Mouse (Mus musculus): ENCODE results near the gene Rpl37a.
A peak's percentile ranks its signal among the peaks of the same experiment; 100 is the strongest.

Gene Rpl37a

DNA sequence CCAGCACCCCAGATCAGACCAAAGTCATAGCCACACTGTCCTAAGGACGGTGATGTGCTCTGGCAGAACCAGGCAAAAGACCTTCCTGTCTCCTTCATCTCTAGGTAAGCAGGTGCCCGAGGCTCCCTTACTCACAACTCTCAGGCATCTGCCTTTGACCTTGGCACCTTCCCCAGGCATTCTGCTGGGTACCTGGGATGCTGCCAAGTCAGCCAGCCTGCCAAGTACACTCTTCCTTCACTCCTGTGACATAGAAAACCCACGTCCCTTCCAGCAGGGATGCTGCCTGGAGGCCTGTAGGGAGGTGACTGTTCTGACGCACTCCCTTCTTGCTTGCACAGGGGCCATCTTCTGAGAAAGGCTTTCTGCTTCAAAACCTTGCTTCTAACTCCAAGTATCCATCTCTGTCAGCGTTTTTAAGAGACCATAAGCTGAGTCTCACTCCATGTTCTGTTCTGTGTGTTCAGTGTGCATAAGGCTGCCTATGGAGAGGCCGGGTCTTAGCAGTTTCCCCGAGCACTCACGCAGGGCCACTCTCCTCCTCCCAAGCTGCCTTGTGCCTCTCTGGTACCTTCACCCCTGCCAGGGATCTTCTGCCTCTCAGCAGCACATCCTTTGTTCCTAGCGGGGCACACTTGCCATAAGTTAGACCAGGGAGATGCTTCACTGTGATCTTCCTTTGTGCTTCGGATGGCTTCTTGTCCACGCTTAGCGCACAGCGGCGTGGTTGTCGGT lies 28.0 kb downstream of the Rpl37a start:
- DNase-seq, result peak in 1 of 2 experiments; percentile 39

DNA sequence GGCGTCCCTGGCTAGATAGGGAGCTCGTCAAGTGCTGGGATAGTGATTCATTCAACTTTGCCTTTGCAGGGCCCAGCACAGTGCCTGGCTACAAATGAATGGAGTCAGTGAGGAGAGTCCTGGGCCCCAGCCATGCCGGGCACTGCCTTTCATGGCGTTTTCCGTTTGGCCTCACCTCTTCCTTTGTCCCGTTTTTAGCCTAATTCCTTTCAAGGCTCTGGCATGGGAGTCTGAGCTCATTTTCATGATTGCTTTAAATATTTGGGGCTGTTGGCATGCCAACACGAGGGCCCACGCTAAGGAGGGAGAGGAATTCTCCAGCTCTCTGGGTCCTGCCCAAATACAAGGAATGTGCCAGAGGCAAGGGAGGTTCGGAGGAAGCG lies 28.6 kb downstream of the Rpl37a start:
- DNase-seq, result no peak

DNA sequence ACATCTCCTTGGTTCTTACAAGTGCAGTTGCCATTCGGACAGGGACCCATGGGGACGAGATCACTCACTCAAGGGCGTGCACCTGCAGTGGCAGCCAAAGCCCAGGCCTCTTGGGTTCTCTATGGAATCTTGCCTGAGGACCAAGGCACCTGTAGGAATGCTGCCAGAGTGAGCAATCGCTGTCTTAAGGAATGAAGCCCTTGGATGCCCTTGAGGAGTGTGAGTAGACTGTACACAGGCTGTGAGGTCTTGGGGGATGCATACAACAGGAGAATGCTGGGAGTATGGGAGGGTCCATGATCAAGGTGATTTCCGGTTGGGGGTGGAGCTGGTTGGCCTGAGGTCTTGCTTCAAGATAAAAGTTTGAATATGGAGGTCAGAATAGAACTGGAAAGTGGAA lies 30.3 kb downstream of the Rpl37a start:
- DNase-seq, result no peak

DNA sequence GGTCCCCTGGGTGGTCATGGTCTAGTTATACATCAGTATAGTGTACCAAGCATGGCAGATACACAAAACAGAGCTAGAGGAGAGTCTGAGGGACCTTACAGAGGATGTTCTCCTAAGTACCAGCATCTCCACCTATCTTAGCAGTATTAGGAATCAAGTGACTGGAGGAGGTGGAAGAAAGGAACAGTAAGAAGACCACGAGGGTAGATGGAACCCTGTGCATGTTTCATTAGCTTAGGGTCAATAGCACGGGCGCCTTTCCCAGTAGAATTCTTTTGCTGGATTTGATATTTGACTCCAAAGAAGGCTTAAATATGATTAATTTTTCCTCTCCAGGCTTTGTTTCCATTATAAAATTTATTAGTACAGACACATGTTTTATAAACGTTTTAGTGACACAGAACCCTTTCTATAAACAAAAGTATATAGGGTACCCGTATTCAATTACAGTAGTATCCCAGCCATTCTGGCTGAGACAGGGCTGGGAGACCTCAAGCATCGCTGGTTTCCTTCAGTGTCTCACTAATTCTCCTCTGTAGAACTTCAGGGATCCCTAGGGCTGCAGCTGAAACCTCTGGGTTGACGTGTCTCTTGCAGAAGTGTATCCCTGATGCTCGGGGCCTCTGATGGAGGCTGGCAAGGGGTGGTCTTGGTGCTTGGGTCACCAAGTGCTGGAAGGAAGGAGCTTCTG lies 33.9 kb downstream of the Rpl37a start:
- DNase-seq, result peak in 1 of 2 experiments; percentile 38

DNA sequence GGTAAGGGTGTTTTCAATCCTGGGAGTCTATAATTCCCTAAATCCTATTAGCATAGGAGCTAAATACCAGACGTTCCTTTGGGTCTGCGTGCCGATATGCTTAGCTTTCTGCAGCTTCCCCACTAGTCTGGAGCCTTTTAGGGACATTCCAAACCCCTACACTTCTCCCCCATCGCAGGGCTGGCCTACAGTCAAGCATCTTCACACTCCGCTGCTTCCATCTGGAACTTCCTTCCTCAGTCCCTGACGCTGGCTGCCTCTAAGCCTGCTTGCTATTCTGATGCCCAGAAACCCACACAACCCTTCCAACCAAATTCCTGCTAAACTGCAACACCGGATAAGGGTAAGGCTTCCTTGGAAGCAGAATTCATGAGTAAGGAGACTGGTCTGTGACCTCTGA lies 35.3 kb downstream of the Rpl37a start:
- DNase-seq, result peak; percentile 62 to 66

DNA sequence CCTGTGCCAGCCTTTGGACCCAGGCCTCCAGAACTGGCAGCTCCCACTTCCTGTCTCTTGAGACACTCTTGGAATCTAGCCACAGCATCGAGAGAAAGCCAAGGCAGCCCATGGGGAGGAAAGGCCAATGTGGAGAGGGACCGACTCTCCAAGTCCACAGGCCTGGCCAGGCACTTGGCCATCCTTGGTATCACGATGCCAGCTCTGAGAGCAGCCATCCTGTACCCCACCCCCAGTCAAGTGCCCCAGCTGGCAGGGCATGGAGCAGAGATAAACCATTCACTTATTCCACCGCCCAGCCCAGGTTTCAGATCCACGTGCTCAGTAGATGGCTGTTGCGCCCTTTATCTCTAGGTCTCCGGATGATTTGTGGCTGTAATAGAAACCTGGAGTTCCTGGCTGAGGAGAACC lies 40.3 kb downstream of the Rpl37a start:
- DNase-seq, result no peak

DNA sequence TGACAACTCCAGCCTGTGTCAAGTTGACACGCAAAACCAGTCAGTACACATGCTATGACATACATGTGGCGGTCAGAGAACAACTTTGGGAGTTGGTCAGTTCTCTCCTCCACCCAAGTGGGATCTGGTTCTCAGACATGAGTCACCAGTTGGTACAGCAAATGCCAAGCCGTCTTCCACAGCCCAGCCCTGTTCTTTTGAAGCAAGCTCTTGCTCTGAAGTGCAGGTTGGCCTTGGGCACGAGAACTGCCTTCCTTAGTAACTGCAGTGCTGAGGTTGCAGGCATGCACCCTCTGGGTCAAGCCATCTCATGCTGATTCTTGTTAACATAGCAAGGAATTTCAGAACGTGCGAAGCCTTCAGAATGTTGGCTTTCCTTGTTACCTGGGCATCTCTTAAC lies 42.1 kb downstream of the Rpl37a start:
- no peak for DNase-seq

DNA sequence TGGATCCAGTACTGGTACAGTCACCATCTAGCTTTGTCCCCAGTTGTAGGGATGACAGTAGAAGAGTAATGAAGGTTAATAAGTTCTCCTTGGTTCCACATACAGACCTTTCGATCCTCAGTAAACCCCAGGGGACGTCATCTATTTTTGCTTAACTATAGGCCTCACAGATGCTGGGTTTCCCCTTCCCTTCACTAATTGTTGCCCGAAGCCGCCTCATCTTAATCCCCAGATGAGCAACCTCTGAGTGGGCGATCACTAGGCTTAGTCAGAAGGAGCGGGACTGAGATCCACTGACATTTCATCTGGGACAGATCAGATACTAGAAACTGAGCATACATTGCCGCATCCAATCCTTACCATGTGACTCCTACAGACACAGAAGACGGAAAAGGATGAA lies 44.1 kb downstream of the Rpl37a start:
- DNase-seq, result no peak

DNA sequence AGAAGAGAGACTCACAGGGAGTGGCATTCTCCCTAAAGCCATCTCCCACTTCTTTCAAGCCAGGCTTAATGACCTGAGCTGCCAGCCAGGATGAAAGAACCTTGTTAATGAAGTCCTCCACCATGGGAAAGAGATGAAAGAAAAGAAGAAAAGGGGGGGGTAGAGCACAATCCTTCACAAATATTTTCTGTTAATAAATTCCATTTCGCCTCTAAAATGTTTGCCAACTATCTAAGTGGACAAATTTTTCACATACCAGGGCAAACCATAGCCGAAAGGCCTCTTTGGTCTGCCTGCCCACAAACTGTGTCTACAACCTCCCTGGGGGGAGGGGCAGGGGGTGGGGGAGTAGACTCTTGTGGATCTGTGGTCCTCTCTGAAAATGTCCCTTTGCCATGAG lies 44.7 kb downstream of the Rpl37a start:
- DNase-seq, result peak; percentile 45 to 63

DNA sequence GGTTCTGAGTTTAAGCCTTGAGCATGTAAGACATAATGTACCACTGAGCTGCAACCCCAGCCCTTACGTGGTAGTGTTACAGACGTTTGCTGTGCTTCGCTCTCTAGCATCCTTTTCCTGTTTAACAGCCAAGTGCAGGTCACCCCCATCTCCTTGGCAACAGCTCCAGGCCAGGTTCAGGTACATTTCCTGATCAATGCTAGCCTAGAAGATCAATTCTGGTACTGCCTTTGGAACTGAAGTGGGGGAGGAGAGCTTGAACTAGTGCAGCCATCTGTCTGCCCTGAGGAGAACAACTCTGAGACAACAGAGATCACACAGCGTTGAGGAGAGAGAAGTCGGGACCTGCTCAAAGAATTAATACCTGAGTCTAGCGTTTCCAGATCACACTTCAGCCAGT lies 48.7 kb downstream of the Rpl37a start:
- no peak for DNase-seq

Measured in kidney, postnatal 4 days (tissue).